ENCODE assay signal across 11 mouse cellular contexts in the genomic region with DNA sequence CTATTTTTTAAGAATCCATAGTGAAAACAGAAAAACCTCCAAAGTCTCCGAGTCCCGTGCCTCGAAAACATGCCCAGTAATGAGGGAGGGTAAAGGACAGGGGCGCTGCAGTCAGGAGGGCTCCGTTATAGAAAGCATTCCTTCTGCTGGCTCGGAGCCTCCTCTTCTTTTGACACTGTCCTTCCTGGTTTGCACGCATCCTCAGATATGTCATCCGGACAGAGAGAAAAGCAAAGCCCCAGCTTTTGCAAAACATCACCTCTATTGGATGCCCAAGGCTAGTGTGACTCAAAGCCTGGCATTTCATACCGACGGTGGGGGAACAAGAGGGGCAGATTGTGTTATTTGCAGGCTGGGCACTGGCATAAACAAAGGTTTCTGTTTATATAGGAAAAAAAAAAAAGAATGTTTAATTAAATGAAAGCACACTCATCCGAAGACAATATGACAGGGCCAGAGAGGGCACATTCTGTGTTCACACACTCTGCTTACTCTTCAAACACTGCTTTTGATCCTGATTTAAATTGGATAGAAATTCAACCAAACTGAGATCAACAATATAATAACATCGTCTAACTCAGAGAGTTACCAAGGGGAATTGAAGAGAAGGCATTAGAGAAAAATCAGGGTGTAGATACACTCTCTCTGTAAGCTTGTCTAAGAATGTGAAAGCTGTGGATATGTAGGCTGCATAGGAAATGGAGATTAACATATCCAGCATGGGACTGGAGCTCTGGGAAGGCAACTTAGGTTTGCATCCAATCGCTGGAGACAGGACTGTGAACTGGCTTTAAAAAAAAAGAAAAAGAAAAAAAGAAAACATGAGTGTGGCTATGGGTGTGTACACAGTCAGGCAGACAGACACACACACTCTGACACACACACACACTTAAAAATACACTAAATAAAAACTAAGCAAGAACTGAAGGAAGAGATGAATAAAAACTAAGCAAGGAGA.
A peak's percentile ranks its signal among the peaks of the same experiment; 100 is the strongest.
DNase-seq lines count a peak whose midpoint lies in the region; ATAC-seq and TF ChIP-seq lines count a peak whose summit lies in the region.
"Had no signal": no experiment of that assay in that cellular context is flagged by ENCODE, and none has a peak within 500 bp of the region (broad histone marks: within the 10 kb centered on the region; RNA-seq: fewer than 3 reads in every experiment).

No protein-coding gene starts in this region.

- H3K27ac ChIP-seq in heart, embryonic 16.5 days (ENCODE audit: low read length) = no peak overlapping the region
- H3K27ac ChIP-seq in hindbrain, postnatal 0 days = no peak overlapping the region
- H3K27ac ChIP-seq: limb, embryonic 13.5 days; neural tube, embryonic 12.5 days had no signal

- no peak overlapping the region for H3K4me3 ChIP-seq in heart, embryonic 16.5 days (ENCODE audit: low read length)
- no peak overlapping the region for H3K4me3 ChIP-seq in hindbrain, postnatal 0 days (ENCODE audit: low read length)
- H3K4me3 ChIP-seq: limb, embryonic 13.5 days; neural tube, embryonic 12.5 days had no signal

- DNase-seq in heart, postnatal 10 days = no peak
- peak; percentile 48 for DNase-seq in MN1 (ENCODE audit: low spot score)
- DNase-seq in adrenal gland, postnatal 25 days = peak; percentile 4
- peak; percentile 6 for DNase-seq in hindbrain, postnatal 0 days (ENCODE audit: low spot score)
- no peak for DNase-seq in spleen, postnatal 4 days (ENCODE audit: low spot score in 2 of 2)
- DNase-seq in urinary bladder, adult 2 months (ENCODE audit: low spot score) = no peak
- DNase-seq in ovary, postnatal 10 days (ENCODE audit: low spot score) = no peak

- H3K9me3 ChIP-seq in heart, embryonic 16.5 days (replicated peaks; ENCODE audit: control insufficient read depth, low read length) = no peaks in the 10 kb centered on the region
- H3K9me3 ChIP-seq in hindbrain, postnatal 0 days (ENCODE audit: low read length) = no peaks in the 10 kb centered on the region
- H3K9me3 ChIP-seq: limb, embryonic 13.5 days; neural tube, embryonic 12.5 days had no signal

- peak overlapping the region; percentile 23; the same call in 1 of the 2 replicates for H3K4me2 ChIP-seq in heart, embryonic 16.5 days (ENCODE audit: low read depth, low read length)
- peak overlapping the region; percentile 29; the same call in 1 of the 2 replicates for H3K4me2 ChIP-seq in hindbrain, postnatal 0 days (ENCODE audit: low read depth, low read length)
- H3K4me2 ChIP-seq: limb, embryonic 13.5 days; neural tube, embryonic 12.5 days had no signal

- no peak for TF ChIP-seq CTCF in hindbrain, postnatal 0 days (IDR thresholded peaks at IDR 0.05; ENCODE audit: low read depth)

- 0 out of 2 replicates have a peak, but pooled peaks cover 2% of the 10 kb centered on the region for H3K4me1 ChIP-seq in heart, embryonic 16.5 days (ENCODE audit: control insufficient read depth, insufficient read depth, low read length)
- H3K4me1 ChIP-seq in hindbrain, postnatal 0 days (ENCODE audit: insufficient read depth, low read length) = no peaks in the 10 kb centered on the region

- H3K36me3 ChIP-seq in heart, embryonic 16.5 days (ENCODE audit: control insufficient read depth, insufficient read depth) = no peaks in the 10 kb centered on the region
- no peaks in the 10 kb centered on the region for H3K36me3 ChIP-seq in hindbrain, postnatal 0 days (ENCODE audit: insufficient read depth, low read length)
- H3K36me3 ChIP-seq: G1E; limb, embryonic 13.5 days; neural tube, embryonic 12.5 days had no signal

- intact Hi-C loops in heart, postnatal 10 days (cut with DNase I) = no loop called here

- no peaks in the 10 kb centered on the region for H3K27me3 ChIP-seq in heart, embryonic 16.5 days (ENCODE audit: control insufficient read depth, insufficient read depth, low read length)
- H3K27me3 ChIP-seq in hindbrain, postnatal 0 days (ENCODE audit: insufficient read depth, low read length) = no peaks in the 10 kb centered on the region
- H3K27me3 ChIP-seq: limb, embryonic 13.5 days; neural tube, embryonic 12.5 days had no signal

- H3K9ac ChIP-seq in heart, embryonic 16.5 days (ENCODE audit: low read length) = no peak overlapping the region
- H3K9ac ChIP-seq in hindbrain, postnatal 0 days (replicated peaks; ENCODE audit: low read length) = no peak overlapping the region
- H3K9ac ChIP-seq: limb, embryonic 13.5 days; neural tube, embryonic 12.5 days had no signal

- WGBS in heart, embryonic 16.5 days = 47% methylated on average over 13 of the region's 13 CpGs
- WGBS in hindbrain, postnatal 0 days = 32% methylated on average over 13 of the region's 13 CpGs

- ATAC-seq in heart, embryonic 16.5 days (replicated peaks; ENCODE audit: extremely low read depth, insufficient read depth, low FRiP score) = peak; percentile 53
- 0 out of 2 replicates have a peak, but pooled peaks have one; percentile 62 for ATAC-seq in hindbrain, postnatal 0 days

Comparison
In these comparisons a context has a peak if more than half of its experiments do, and no peak if none do; other contexts are left out.
1. DNase-seq: peak in MN1 (single experiment), adrenal gland, postnatal 25 days (single experiment) and hindbrain, postnatal 0 days (single experiment); none in heart, postnatal 10 days (0 of 2), spleen, postnatal 4 days (0 of 2), urinary bladder, adult 2 months (single experiment) and ovary, postnatal 10 days (single experiment).